Mouse (Mus musculus): ENCODE results near the gene Pde10a. TPM values are rescaled to one million over a fixed set of nuclear protein-coding genes. Genes with fewer than 3 reads are reported as not detected.
A peak's percentile ranks its signal among the peaks of the same experiment; 100 is the strongest.

Gene Pde10a
- total and polyA plus RNA-seq, 2 experiments: 0.28 to 0.56 TPM

DNA sequence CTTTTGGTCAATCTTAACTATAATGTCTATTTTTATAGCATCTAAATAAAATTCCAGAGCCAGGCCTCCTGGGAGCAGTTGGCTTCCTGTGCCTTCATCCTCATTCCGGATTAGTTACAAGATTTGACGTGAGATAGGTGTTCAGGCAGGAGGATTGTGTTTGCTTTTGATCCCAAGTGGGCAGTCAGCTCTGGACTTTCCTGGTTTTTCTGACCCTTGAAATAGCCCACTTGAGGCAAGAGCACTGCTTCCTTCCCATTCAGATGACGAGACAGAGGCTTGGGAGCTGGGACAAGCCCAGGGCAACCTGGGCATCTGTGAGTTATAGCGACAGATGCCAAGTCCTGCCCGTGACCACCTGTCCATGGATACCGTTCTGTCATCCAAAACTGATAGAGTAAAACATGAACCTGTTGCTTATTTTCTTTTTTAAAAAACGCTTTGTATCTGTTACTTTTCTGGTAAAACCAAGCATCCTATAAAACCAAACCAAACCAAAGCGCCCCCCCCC is 199.3 kb downstream of the Pde10a start:
- no peaks in the 10 kb centered on the region for H3K4me1 ChIP-seq (ENCODE audit: control insufficient read depth, insufficient read depth, low read length)
- WGBS: 80% methylated on average over 8 of the region's 8 CpGs
- no peak overlapping the region for H3K27ac ChIP-seq (replicated peaks; ENCODE audit: insufficient read depth, low read depth, low read length)

DNA sequence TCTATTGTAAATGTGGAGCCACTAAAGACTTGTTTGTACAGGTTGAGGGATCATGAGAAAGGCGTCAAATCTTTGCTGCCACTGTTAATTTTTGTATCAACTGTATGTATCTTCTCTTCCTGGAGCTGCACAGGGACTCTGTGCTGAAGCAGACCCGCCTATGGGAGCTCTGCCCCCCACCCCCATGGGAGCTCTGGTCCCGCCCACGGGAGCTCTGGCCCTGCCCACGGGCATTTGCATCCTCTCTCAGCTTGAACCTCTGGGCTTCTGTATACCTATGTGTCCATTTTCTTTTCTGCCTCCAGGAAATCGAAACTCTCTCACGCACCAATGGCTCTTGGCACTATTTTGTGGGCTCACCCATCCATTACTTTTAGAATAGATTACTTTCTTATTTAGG is 203.5 kb downstream of the Pde10a start:
- Histone ChIP-seq H3K79me2 (ENCODE audit: control insufficient read depth, insufficient read depth, low read length) (no peaks in the 10 kb centered on the region), H3K9ac (ENCODE audit: low read depth, low read length) (no peak overlapping the region), H3K36me3 (ENCODE audit: control insufficient read depth, insufficient read depth, low read length) (no peaks in the 10 kb centered on the region), H3K27ac (replicated peaks; ENCODE audit: insufficient read depth, low read depth, low read length) (no peak overlapping the region), H3K4me3 (ENCODE audit: insufficient read depth, low read depth, low read length) (no peak overlapping the region), H3K27me3 (ENCODE audit: control insufficient read depth, insufficient read depth, low read length) (no peaks in the 10 kb centered on the region), H3K4me1 (ENCODE audit: control insufficient read depth, insufficient read depth, low read length) (no peaks in the 10 kb centered on the region)
- WGBS: 45% methylated on average over 7 of the region's 7 CpGs
- no peak for DNase-seq (ENCODE audit: extremely low read depth, low read depth, low spot score)
- TF ChIP-seq CTCF (IDR thresholded peaks at IDR 0.05; ENCODE audit: low read depth, low read length) (no peak), POLR2A (IDR thresholded peaks at IDR 0.05; ENCODE audit: extremely low read depth, insufficient read depth, low read length) (no peak)

More for the DNA sequence above, 199.3 kb downstream of the Pde10a start:
- Histone ChIP-seq H3K27me3 (ENCODE audit: control insufficient read depth, insufficient read depth, low read length) (no peaks in the 10 kb centered on the region), H3K4me3 (ENCODE audit: insufficient read depth, low read depth, low read length) (no peak overlapping the region), H3K79me2 (ENCODE audit: control insufficient read depth, insufficient read depth, low read length) (no peaks in the 10 kb centered on the region), H3K9ac (ENCODE audit: low read depth, low read length) (no peak overlapping the region), H3K36me3 (ENCODE audit: control insufficient read depth, insufficient read depth, low read length) (no peaks in the 10 kb centered on the region)
- DNase-seq (ENCODE audit: extremely low read depth, low read depth, low spot score): no peak
- TF ChIP-seq POLR2A (IDR thresholded peaks at IDR 0.05; ENCODE audit: extremely low read depth, insufficient read depth, low read length): no peak
- no peak for TF ChIP-seq CTCF (IDR thresholded peaks at IDR 0.05; ENCODE audit: low read depth, low read length)

DNA sequence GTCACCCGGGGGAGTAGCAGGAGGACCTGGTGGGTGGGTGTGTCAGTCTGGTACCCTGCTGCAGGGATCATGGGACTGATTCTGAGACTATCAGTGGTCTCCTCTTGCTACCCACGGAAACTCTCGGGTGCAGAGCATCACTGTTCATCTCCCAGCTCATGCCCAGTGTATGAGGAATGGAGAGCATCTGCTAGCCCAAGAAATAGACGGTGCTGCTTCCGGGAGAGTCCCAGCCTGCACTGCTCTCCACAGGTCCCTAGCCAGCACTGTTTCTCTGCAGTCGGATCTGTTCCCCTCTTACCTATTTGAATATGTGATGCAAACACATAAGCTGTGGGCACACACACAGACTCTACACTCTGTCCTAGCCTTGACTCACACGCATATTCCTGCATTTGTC is 204.6 kb downstream of the Pde10a start:
- H3K79me2 ChIP-seq (ENCODE audit: control insufficient read depth, insufficient read depth, low read length): no peaks in the 10 kb centered on the region
- no peak for DNase-seq (ENCODE audit: extremely low read depth, low read depth, low spot score)
- WGBS: 67% methylated on average over 7 of the region's 7 CpGs
- no peaks in the 10 kb centered on the region for H3K27me3 ChIP-seq (ENCODE audit: control insufficient read depth, insufficient read depth, low read length)
- H3K4me1 ChIP-seq (ENCODE audit: control insufficient read depth, insufficient read depth, low read length): no peaks in the 10 kb centered on the region
- H3K4me3 ChIP-seq (ENCODE audit: insufficient read depth, low read depth, low read length): no peak overlapping the region
- H3K9ac ChIP-seq (ENCODE audit: low read depth, low read length): no peak overlapping the region
- no peak overlapping the region for H3K27ac ChIP-seq (replicated peaks; ENCODE audit: insufficient read depth, low read depth, low read length)
- no peaks in the 10 kb centered on the region for H3K36me3 ChIP-seq (ENCODE audit: control insufficient read depth, insufficient read depth, low read length)
- no peak for TF ChIP-seq CTCF (IDR thresholded peaks at IDR 0.05; ENCODE audit: low read depth, low read length)
- TF ChIP-seq POLR2A (IDR thresholded peaks at IDR 0.05; ENCODE audit: extremely low read depth, insufficient read depth, low read length): no peak

- 48% methylated on average over 6 of the region's 6 CpGs for WGBS
- TF ChIP-seq CTCF (IDR thresholded peaks at IDR 0.05; ENCODE audit: low read depth, low read length): no peak
- TF ChIP-seq POLR2A (IDR thresholded peaks at IDR 0.05; ENCODE audit: extremely low read depth, insufficient read depth, low read length): no peak
- H3K36me3 ChIP-seq (ENCODE audit: control insufficient read depth, insufficient read depth, low read length): no peaks in the 10 kb centered on the region
- H3K79me2 ChIP-seq (ENCODE audit: control insufficient read depth, insufficient read depth, low read length): no peaks in the 10 kb centered on the region
- H3K4me3 ChIP-seq (ENCODE audit: insufficient read depth, low read depth, low read length): no peak overlapping the region
- H3K27me3 ChIP-seq (ENCODE audit: control insufficient read depth, insufficient read depth, low read length): no peaks in the 10 kb centered on the region
- peak; percentile 1 for DNase-seq (ENCODE audit: extremely low read depth, low read depth, low spot score)
- no peaks in the 10 kb centered on the region for H3K4me1 ChIP-seq (ENCODE audit: control insufficient read depth, insufficient read depth, low read length)
- no peak overlapping the region for H3K9ac ChIP-seq (ENCODE audit: low read depth, low read length)
- H3K27ac ChIP-seq (replicated peaks; ENCODE audit: insufficient read depth, low read depth, low read length): no peak overlapping the region
These were observed 205.9 kb downstream of the Pde10a start for GRCm38 (mm10) chr17:8731073-8731472.

GRCm38 (mm10) chr17:8736259-8736658 is 211.1 kb downstream of the Pde10a start:
- no peak overlapping the region for H3K9ac ChIP-seq (ENCODE audit: low read depth, low read length)
- DNase-seq (ENCODE audit: extremely low read depth, low read depth, low spot score): no peak
- H3K36me3 ChIP-seq (ENCODE audit: control insufficient read depth, insufficient read depth, low read length): no peaks in the 10 kb centered on the region
- H3K27ac ChIP-seq (replicated peaks; ENCODE audit: insufficient read depth, low read depth, low read length): no peak overlapping the region
- TF ChIP-seq CTCF (IDR thresholded peaks at IDR 0.05; ENCODE audit: low read depth, low read length) (no peak), POLR2A (IDR thresholded peaks at IDR 0.05; ENCODE audit: extremely low read depth, insufficient read depth, low read length) (no peak)
- H3K4me1 ChIP-seq (ENCODE audit: control insufficient read depth, insufficient read depth, low read length): no peaks in the 10 kb centered on the region
- WGBS: 73% methylated on average over 6 of the region's 6 CpGs
- H3K27me3 ChIP-seq (ENCODE audit: control insufficient read depth, insufficient read depth, low read length): no peaks in the 10 kb centered on the region
- H3K4me3 ChIP-seq (ENCODE audit: insufficient read depth, low read depth, low read length): no peak overlapping the region
- no peaks in the 10 kb centered on the region for H3K79me2 ChIP-seq (ENCODE audit: control insufficient read depth, insufficient read depth, low read length)

- no peak overlapping the region for H3K9ac ChIP-seq (ENCODE audit: low read depth, low read length)
- H3K4me3 ChIP-seq (ENCODE audit: insufficient read depth, low read depth, low read length): no peak overlapping the region
- H3K27ac ChIP-seq (replicated peaks; ENCODE audit: insufficient read depth, low read depth, low read length): no peak overlapping the region
- no peaks in the 10 kb centered on the region for H3K79me2 ChIP-seq (ENCODE audit: control insufficient read depth, insufficient read depth, low read length)
- H3K27me3 ChIP-seq (ENCODE audit: control insufficient read depth, insufficient read depth, low read length): no peaks in the 10 kb centered on the region
- DNase-seq (ENCODE audit: extremely low read depth, low read depth, low spot score): no peak
- 93% methylated on average over 3 of the region's 3 CpGs for WGBS
- no peaks in the 10 kb centered on the region for H3K36me3 ChIP-seq (ENCODE audit: control insufficient read depth, insufficient read depth, low read length)
- TF ChIP-seq POLR2A (IDR thresholded peaks at IDR 0.05; ENCODE audit: extremely low read depth, insufficient read depth, low read length): no peak
- TF ChIP-seq CTCF (IDR thresholded peaks at IDR 0.05; ENCODE audit: low read depth, low read length): no peak
- H3K4me1 ChIP-seq (ENCODE audit: control insufficient read depth, insufficient read depth, low read length): no peaks in the 10 kb centered on the region
These were observed 217.6 kb downstream of the Pde10a start for GRCm38 (mm10) chr17:8742772-8743171.
